Mouse (Mus musculus): Measurements from ENCODE around the gene Ccdc182. TPM values are rescaled to one million over a fixed set of nuclear protein-coding genes. Genes with fewer than 3 reads are reported as not detected.

Ccdc182 gene
- polyA plus RNA-seq, 1 experiment from 2014 or later, result 0.94 TPM

GRCm38 (mm10) chr11:88274901-88275498 is 18.9 kb upstream of the Ccdc182 start:
- H3K9me3 ChIP-seq (ENCODE audit: control insufficient read depth, low read length), result no peaks in the 10 kb centered on the region
- peaks cover 26% of the 10 kb centered on the region; the same call in 1 of the 2 replicates for H3K4me1 ChIP-seq (replicated peaks; ENCODE audit: control insufficient read depth, insufficient read depth, low read length)
- WGBS, result 7% methylated on average over 13 of the region's 13 CpGs
- H3K4me3 ChIP-seq (ENCODE audit: low read depth, low read length), result no peak overlapping the region
- H3K27ac ChIP-seq (ENCODE audit: low read depth, low read length), result peak overlapping the region; percentile 68
- peak overlapping the region; percentile 3; the same call in 1 of the 2 replicates for H3K9ac ChIP-seq (ENCODE audit: low read length)
- ATAC-seq (replicated peaks; ENCODE audit: low FRiP score) (peak; percentile 76), DNase-seq (ENCODE audit: low spot score) (peak; percentile 64)
- H3K36me3 ChIP-seq (ENCODE audit: control insufficient read depth, insufficient read depth, low read length), result no peaks in the 10 kb centered on the region
- H3K4me2 ChIP-seq (ENCODE audit: low read depth, low read length, severe bottlenecking), result peak overlapping the region; percentile 28
- H3K27me3 ChIP-seq (ENCODE audit: control insufficient read depth, insufficient read depth, low read length), result no peaks in the 10 kb centered on the region

GRCm38 (mm10) chr11:88275949-88276348 is 17.9 kb upstream of the Ccdc182 start:
- 70% methylated on average over 6 of the region's 6 CpGs for WGBS
- H3K4me3 ChIP-seq (ENCODE audit: low read depth, low read length), result no peak overlapping the region
- no peak overlapping the region for H3K9ac ChIP-seq (ENCODE audit: low read length)
- ATAC-seq (replicated peaks; ENCODE audit: low FRiP score) (no peak), DNase-seq (ENCODE audit: low spot score) (no peak)
- H3K27me3 ChIP-seq (ENCODE audit: control insufficient read depth, insufficient read depth, low read length), result no peaks in the 10 kb centered on the region
- H3K9me3 ChIP-seq (ENCODE audit: control insufficient read depth, low read length), result no peaks in the 10 kb centered on the region
- no peak overlapping the region for H3K4me2 ChIP-seq (ENCODE audit: low read depth, low read length, severe bottlenecking)
- H3K36me3 ChIP-seq (ENCODE audit: control insufficient read depth, insufficient read depth, low read length), result no peaks in the 10 kb centered on the region
- H3K4me1 ChIP-seq (replicated peaks; ENCODE audit: control insufficient read depth, insufficient read depth, low read length), result peaks cover 26% of the 10 kb centered on the region; the same call in 1 of the 2 replicates
- H3K27ac ChIP-seq (ENCODE audit: low read depth, low read length), result peak overlapping the region; percentile 68

DNA sequence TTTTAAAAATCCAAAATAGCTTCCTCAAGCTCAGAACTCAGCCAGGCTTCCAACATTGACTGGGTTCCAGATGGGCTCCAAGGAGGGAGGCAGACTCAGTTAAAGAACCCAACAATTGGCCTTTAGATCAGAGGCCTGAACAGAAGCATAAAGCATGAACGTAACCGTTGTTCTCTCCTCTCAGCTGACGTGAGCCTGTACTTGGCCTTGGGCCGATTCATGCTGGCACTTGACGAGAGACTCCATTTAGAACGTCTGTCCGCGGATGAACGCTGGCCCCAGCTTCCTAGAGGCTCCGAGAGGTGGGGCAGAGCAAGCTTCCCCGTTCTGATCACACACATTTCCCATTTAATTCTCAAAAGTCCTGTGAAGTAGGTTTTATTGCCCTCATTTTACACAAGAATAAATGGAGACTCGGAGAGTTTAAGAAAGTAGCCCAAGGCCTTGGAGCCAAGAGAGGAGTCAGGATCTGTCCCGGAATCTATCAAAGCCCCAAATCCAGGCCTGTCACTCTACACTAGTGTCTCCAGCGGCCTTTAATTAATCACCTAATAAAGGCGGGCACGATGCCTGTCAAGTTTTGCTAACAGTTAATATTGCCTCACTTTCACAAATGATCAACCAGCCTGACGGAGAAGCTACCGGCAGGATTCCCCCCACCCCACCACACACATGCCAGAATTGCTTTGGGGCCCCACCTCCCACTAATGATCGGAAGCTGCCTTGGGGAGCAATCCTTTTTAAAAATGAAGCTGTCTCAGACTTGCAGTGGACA is 17.1 kb upstream of the Ccdc182 start:
- peak overlapping the region; percentile 68; the same call in 1 of the 2 replicates for H3K27ac ChIP-seq (ENCODE audit: low read depth, low read length)
- no peak overlapping the region for H3K9ac ChIP-seq (ENCODE audit: low read length)
- no peak overlapping the region for H3K4me3 ChIP-seq (ENCODE audit: low read depth, low read length)
- ATAC-seq (replicated peaks; ENCODE audit: low FRiP score) (no peak), DNase-seq (ENCODE audit: low spot score) (peak; percentile 63)
- peaks cover 26% of the 10 kb centered on the region; the same call in 1 of the 2 replicates for H3K4me1 ChIP-seq (replicated peaks; ENCODE audit: control insufficient read depth, insufficient read depth, low read length)
- 41% methylated on average over 19 of the region's 19 CpGs for WGBS
- H3K36me3 ChIP-seq (ENCODE audit: control insufficient read depth, insufficient read depth, low read length), result no peaks in the 10 kb centered on the region
- no peak overlapping the region for H3K4me2 ChIP-seq (ENCODE audit: low read depth, low read length, severe bottlenecking)
- H3K9me3 ChIP-seq (ENCODE audit: control insufficient read depth, low read length), result no peaks in the 10 kb centered on the region
- no peaks in the 10 kb centered on the region for H3K27me3 ChIP-seq (ENCODE audit: control insufficient read depth, insufficient read depth, low read length)

DNA sequence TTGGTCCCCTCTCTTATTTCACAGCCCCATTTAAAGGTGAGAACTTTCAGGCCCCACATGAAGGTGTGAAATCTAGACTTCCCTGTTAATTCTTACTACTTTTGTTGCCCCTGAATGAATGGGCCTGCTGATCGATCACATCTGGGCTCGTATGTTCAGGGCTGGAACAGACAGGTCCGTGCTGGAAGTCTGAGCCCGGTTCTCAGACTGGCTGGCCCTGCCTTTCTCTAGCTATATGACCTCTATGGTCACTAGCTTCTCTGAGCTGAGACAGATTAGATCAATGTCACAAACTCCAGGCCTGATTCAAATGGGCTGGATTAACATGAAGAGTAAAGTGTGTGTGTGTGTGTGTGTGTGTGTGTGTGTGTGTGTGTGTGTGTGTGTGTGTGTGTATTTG is 14.9 kb upstream of the Ccdc182 start:
- peaks cover 25% of the 10 kb centered on the region; the same call in 1 of the 2 replicates for H3K4me1 ChIP-seq (replicated peaks; ENCODE audit: control insufficient read depth, insufficient read depth, low read length)
- H3K9ac ChIP-seq (ENCODE audit: low read length), result no peak overlapping the region
- no peak overlapping the region for H3K4me2 ChIP-seq (ENCODE audit: low read depth, low read length, severe bottlenecking)
- DNase-seq (ENCODE audit: low spot score), result no peak
- no peak overlapping the region for H3K4me3 ChIP-seq (ENCODE audit: low read depth, low read length)
- no peak overlapping the region for H3K27ac ChIP-seq (ENCODE audit: low read depth, low read length)
- no peaks in the 10 kb centered on the region for H3K9me3 ChIP-seq (ENCODE audit: control insufficient read depth, low read length)
- no peaks in the 10 kb centered on the region for H3K36me3 ChIP-seq (ENCODE audit: control insufficient read depth, insufficient read depth, low read length)
- no peaks in the 10 kb centered on the region for H3K27me3 ChIP-seq (ENCODE audit: control insufficient read depth, insufficient read depth, low read length)
- ATAC-seq (replicated peaks; ENCODE audit: low FRiP score), result no peak
- WGBS, result 53% methylated on average over 4 of the region's 4 CpGs

DNA sequence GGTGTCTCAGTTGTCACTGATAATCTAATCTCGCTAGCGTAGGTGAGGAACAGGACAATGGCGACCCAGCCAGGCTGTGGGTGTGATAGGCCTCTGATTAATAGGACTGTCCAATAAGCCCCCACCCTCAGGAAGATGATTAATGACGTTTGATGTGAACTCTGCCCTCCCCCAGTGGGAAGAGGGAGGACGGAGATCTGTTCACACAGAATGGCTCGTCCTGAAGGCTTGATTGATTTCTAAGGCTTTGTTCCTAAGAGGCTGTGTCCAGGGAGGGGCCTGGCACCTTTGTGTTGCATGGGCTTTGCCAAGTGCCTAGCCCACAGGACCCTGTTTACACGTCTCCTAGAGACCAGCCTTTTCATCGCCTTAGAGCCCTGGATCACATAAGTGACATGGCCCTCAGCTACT is 13.4 kb upstream of the Ccdc182 start:
- ATAC-seq (replicated peaks; ENCODE audit: low FRiP score) (no peak), DNase-seq (ENCODE audit: low spot score) (no peak)
- Histone ChIP-seq H3K4me1 (replicated peaks; ENCODE audit: control insufficient read depth, insufficient read depth, low read length) (peaks cover 13% of the 10 kb centered on the region; the same call in 1 of the 2 replicates), H3K9ac (ENCODE audit: low read length) (no peak overlapping the region), H3K4me3 (ENCODE audit: low read depth, low read length) (no peak overlapping the region), H3K27me3 (ENCODE audit: control insufficient read depth, insufficient read depth, low read length) (no peaks in the 10 kb centered on the region), H3K27ac (ENCODE audit: low read depth, low read length) (no peak overlapping the region), H3K9me3 (ENCODE audit: control insufficient read depth, low read length) (no peaks in the 10 kb centered on the region), H3K4me2 (ENCODE audit: low read depth, low read length, severe bottlenecking) (no peak overlapping the region), H3K36me3 (ENCODE audit: control insufficient read depth, insufficient read depth, low read length) (no peaks in the 10 kb centered on the region)
- 35% methylated on average over 8 of the region's 8 CpGs for WGBS

- DNase-seq (ENCODE audit: low spot score) (no peak), ATAC-seq (replicated peaks; ENCODE audit: low FRiP score) (no peak)
- Histone ChIP-seq H3K9me3 (ENCODE audit: control insufficient read depth, low read length) (no peaks in the 10 kb centered on the region), H3K4me1 (replicated peaks; ENCODE audit: control insufficient read depth, insufficient read depth, low read length) (peaks cover 5% of the 10 kb centered on the region; the same call in 1 of the 2 replicates), H3K27ac (ENCODE audit: low read depth, low read length) (no peak overlapping the region), H3K4me3 (ENCODE audit: low read depth, low read length) (no peak overlapping the region), H3K4me2 (ENCODE audit: low read depth, low read length, severe bottlenecking) (no peak overlapping the region), H3K9ac (ENCODE audit: low read length) (no peak overlapping the region), H3K36me3 (ENCODE audit: control insufficient read depth, insufficient read depth, low read length) (no peaks in the 10 kb centered on the region), H3K27me3 (ENCODE audit: control insufficient read depth, insufficient read depth, low read length) (no peaks in the 10 kb centered on the region)
- 71% methylated on average over 8 of the region's 8 CpGs for WGBS
These were observed 12.3 kb upstream of the Ccdc182 start for GRCm38 (mm10) chr11:88281428-88282119.

GRCm38 (mm10) chr11:88282516-88282915 is 11.3 kb upstream of the Ccdc182 start:
- Histone ChIP-seq H3K9ac (ENCODE audit: low read length) (no peak overlapping the region), H3K9me3 (ENCODE audit: control insufficient read depth, low read length) (no peaks in the 10 kb centered on the region), H3K4me3 (ENCODE audit: low read depth, low read length) (no peak overlapping the region), H3K4me2 (ENCODE audit: low read depth, low read length, severe bottlenecking) (no peak overlapping the region), H3K36me3 (ENCODE audit: control insufficient read depth, insufficient read depth, low read length) (no peaks in the 10 kb centered on the region), H3K27me3 (ENCODE audit: control insufficient read depth, insufficient read depth, low read length) (no peaks in the 10 kb centered on the region), H3K27ac (ENCODE audit: low read depth, low read length) (no peak overlapping the region), H3K4me1 (replicated peaks; ENCODE audit: control insufficient read depth, insufficient read depth, low read length) (no peaks in the 10 kb centered on the region; the same call in 1 of the 2 replicates)
- 93% methylated on average over 2 of the region's 2 CpGs for WGBS
- ATAC-seq (replicated peaks; ENCODE audit: low FRiP score) (no peak), DNase-seq (ENCODE audit: low spot score) (no peak)

GRCm38 (mm10) chr11:88286019-88286418 is 7.8 kb upstream of the Ccdc182 start:
- 0 out of 2 replicates have a peak, but pooled peaks cover 4% of the 10 kb centered on the region for H3K4me1 ChIP-seq (replicated peaks; ENCODE audit: control insufficient read depth, insufficient read depth, low read length)
- no peak for ATAC-seq (replicated peaks; ENCODE audit: low FRiP score)
- H3K36me3 ChIP-seq (ENCODE audit: control insufficient read depth, insufficient read depth, low read length), result no peaks in the 10 kb centered on the region
- no peak for DNase-seq (ENCODE audit: low spot score)
- H3K4me2 ChIP-seq (ENCODE audit: low read depth, low read length, severe bottlenecking), result no peak overlapping the region
- 79% methylated on average over 8 of the region's 8 CpGs for WGBS
- no peaks in the 10 kb centered on the region for H3K27me3 ChIP-seq (ENCODE audit: control insufficient read depth, insufficient read depth, low read length)
- no peak overlapping the region for H3K4me3 ChIP-seq (ENCODE audit: low read depth, low read length)
- H3K27ac ChIP-seq (ENCODE audit: low read depth, low read length), result no peak overlapping the region
- H3K9ac ChIP-seq (ENCODE audit: low read length), result no peak overlapping the region
- no peaks in the 10 kb centered on the region for H3K9me3 ChIP-seq (ENCODE audit: control insufficient read depth, low read length)

All from forebrain, embryonic 11.5 days (tissue).